Mouse (Mus musculus): Measurements from ENCODE around the gene Zc3h12b.
A peak's percentile ranks its signal among the peaks of the same experiment; 100 is the strongest.
"Not testable (repeated sequence)": the region's sequence is repeated elsewhere in the genome, so short reads cannot be mapped to it uniquely, and the experiment has no call there.

Zc3h12b gene

GRCm38 (mm10) chrX:95711227-95712111 lies at the start of gene Zc3h12b:
Zc3h12b (plus strand) TSS chrX:95711678.
- DNase-seq (ENCODE audit: low spot score in 2 of 2): peak; percentile 62 to 73

DNA sequence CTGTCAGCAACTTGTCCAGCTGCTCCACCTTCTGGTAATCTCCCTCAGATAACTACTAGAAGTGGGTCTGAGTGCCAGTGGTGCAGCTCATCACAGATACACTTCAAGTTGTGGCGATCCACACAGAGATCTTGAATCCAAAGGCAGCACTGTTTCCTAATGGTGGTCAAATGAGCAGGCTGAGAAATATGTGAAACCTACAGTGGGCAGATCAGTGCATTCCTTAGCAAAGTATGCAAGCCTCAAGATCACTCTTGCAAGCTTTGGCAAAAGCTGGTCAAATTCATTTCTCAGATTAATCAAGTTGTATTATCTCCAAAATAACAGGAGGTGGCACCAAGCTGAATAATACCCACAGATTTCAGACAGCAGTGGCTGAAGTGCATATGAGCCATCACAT lies 29.3 kb upstream of the Zc3h12b start:
- no peak for DNase-seq (ENCODE audit: low spot score in 2 of 2)

DNA sequence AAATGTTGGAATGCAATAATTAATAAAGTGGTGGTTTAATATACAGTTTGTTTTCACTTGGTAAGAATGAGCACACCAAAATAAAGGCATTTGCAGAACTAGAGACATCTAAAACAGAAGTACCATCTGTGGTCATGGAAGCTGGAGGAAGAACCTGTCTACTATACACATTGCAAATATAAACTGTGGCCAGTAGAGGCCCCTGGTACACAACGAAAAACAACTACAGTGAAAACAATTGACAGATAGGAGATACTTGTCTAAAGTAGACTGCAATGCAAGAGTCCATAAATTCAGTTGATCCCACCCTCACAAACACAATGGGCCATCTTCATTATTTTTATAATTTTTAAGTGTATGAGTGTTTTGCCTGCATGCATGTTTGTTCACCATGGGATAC lies 24.4 kb upstream of the Zc3h12b start:
- peak in 1 of 2 experiments; percentile 3 for DNase-seq (ENCODE audit: low spot score in 2 of 2)

- no peak for DNase-seq (ENCODE audit: low spot score in 2 of 2)
Measured at GRCm38 (mm10) chrX:95738253-95738652, 26.8 kb downstream of the Zc3h12b start.

DNA sequence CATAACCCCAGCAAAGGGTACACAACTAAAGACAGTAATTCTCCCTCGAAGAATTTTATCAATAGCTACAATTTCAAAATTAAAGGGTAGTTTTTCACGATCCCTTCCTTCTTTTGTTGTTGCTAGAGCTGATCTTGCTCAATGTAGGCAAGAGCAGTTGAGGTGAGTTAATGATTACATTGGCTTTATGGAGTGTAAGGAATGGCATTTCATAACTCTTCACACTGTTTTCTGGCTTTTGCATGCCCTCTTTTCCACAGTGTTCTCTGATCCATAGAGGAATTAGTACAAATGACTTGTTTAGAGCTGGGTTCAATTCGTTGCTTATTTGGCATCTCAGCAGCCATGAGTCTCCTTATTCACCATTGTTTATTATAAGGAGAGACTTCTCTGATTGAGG lies 84.4 kb downstream of the Zc3h12b start:
- DNase-seq (ENCODE audit: low spot score in 2 of 2): no peak

GRCm38 (mm10) chrX:95801790-95802189 lies 90.3 kb downstream of the Zc3h12b start:
- DNase-seq (ENCODE audit: low spot score in 2 of 2): no peak

GRCm38 (mm10) chrX:95852806-95853205 lies 141.3 kb downstream of the Zc3h12b start:
- DNase-seq (ENCODE audit: low spot score in 2 of 2): no peak

DNA sequence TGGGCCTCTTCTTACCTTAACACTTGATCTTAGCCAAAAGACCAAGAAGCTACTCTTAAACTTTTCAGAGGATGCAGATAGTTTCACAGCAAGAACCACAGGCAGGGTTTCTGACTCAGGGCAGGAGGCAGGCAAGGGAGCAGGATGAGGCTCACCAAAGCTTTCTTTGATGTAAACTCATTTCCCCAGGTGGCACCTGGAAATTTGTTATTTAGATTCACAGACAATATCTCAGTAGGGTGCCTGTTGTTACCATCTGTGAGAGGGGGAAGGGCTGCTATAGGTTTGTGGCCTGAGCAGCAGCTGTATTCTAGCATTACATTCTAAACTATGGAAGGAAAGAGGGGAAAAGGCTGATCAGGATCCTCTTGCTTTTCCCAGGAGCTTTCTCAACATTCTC lies 169.6 kb downstream of the Zc3h12b start:
- DNase-seq (ENCODE audit: low spot score in 2 of 2): no peak

- no peak for DNase-seq (ENCODE audit: low spot score in 2 of 2)
Measured at GRCm38 (mm10) chrX:95902716-95903115, 191.2 kb downstream of the Zc3h12b start.

DNA sequence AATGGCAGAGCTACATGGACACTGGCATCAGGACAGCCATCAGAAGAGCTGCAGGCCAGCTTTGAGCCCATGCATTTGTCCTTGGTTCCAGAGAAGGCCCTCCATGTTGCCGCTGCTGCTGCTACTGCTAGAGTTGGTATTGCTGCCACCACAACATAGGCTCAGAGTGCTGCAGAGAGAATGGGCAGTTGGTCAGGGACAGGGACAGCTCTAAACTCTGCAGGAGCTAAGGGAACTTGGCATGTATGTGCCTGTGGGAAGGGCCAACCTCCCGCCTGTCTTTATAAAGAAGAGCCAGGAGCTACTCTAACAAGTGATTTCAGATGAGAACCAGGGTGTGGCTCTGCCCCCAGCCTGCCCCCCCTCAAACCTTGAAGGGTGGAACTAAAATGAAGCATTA lies 224.0 kb downstream of the Zc3h12b start:
- DNase-seq (ENCODE audit: low spot score in 2 of 2): no peak

DNA sequence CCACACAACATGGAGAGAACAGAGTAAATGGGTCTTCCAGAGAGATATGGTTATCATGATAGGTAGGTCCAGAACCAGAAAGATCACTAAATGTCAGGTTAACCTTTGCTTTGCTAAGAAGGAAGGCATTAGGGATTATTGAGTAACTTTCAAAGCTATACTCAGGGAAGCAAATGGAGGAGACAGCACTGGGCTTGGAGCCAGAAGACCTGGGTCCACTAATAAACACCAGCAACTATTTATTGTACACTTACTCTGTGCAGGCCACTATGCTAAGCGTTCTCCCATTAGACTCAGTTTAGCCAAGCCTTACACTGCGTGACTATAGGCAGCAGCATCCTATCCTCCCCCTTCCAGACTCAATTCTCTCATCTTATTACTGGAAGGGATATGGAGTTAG lies 234.0 kb downstream of the Zc3h12b start:
- no peak for DNase-seq (ENCODE audit: low spot score in 2 of 2)

DNA sequence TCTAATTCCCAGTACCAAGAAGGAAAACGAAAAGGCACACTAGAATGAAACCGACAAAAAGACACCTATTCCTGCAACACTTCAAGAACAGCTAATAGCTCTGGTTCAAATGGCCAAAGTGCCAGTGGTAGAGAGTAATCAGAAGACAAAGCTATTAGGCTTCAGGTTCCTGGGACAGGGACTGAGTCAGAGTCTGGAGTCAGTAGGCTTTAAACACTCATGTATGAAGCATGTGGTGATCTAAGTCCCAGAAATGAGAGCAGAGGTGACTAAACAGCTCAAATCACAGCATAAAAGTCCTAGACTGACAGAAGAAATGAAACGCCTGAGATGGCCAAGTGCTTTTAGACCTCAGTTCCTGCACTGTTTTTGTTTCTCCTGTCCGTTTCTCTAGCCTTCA lies 236.7 kb downstream of the Zc3h12b start:
- no peak for DNase-seq (ENCODE audit: low spot score in 2 of 2)

GRCm38 (mm10) chrX:95950776-95951175 lies 239.3 kb downstream of the Zc3h12b start:
- peak in 1 of 2 experiments; percentile 32 for DNase-seq (ENCODE audit: low spot score in 2 of 2)

GRCm38 (mm10) chrX:95956497-95957293 lies 245.2 kb downstream of the Zc3h12b start, which contains the start of gene Las1l:
Las1l (minus strand) TSS chrX:95956962.
- DNase-seq (ENCODE audit: low spot score in 2 of 2): peak; percentile 87 to 91

DNA sequence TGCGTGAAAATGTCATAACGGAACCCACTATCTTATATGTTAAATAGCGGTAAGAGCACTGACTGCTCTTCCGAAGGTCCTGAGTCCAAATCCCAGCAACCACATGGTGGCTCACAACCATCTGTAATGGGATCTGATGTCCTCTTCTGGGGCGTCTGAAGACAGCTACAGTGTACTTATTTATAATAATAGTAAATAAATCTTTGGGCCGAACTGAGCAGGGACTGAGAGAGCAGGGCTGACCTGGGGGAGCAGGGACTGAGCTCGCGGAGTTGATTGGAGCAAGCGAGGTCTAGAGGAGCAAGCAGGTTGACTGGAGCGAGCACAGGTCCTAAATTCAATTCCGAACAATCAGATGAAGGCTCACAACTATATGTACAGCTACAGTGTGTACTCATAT lies 246.0 kb downstream of the Zc3h12b start:
- DNase-seq (ENCODE audit: low spot score in 2 of 2): not testable (repeated sequence)

DNA sequence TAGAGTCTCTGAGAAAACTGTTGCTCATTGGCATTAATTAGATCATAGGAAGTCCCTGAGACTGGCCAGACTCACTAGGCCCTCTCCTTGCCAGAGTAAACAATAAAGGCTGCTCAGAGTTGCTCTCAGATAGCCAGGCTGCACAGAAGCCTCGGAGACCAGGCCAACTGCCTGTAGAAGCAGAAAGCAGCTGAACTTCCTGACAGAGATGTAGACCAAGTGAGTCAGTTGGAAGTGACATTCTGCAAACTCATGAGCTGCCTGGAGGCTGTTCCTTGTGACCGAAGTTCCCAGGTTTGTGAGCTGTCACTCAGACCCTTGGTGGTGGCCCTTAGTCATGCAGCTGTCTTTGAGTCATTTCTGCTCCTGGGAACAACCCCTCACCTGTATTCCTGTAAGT lies 251.9 kb downstream of the Zc3h12b start:
- no peak for DNase-seq (ENCODE audit: low spot score in 2 of 2)

DNA sequence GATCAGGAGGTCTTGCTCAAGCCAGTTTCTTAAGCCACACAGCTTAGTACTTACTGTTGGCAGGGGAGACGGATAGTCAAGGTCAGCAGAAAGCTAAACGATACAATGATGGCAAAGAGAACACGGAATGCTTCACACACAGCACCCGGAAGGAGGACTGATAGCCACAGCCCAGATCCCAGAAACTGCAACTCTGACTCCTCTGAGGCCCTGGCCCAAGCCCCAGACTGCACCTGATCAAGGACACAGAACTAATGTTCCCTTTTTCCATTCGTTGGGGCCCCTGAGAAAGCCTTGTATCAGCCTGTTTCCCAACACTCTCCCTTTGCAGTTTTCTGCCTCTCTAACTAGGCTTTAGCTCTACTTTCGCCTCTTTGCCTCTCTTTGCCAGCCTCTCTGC lies 253.6 kb downstream of the Zc3h12b start:
- no peak for DNase-seq (ENCODE audit: low spot score in 2 of 2)

- DNase-seq (ENCODE audit: low spot score in 2 of 2): peak; percentile 16 to 25
Measured at GRCm38 (mm10) chrX:95967847-95968593, 256.5 kb downstream of the Zc3h12b start.

- peak; percentile 67 to 79 for DNase-seq (ENCODE audit: low spot score in 2 of 2)
Measured at GRCm38 (mm10) chrX:95968594-95968965, 257.1 kb downstream of the Zc3h12b start.

- no peak for DNase-seq (ENCODE audit: low spot score in 2 of 2)
Measured at GRCm38 (mm10) chrX:95969116-95969515, 257.6 kb downstream of the Zc3h12b start.

- DNase-seq (ENCODE audit: low spot score in 2 of 2): no peak
Measured at GRCm38 (mm10) chrX:95969936-95970335, 258.5 kb downstream of the Zc3h12b start.

Data from frontal cortex, postnatal 10 days (tissue).